Mouse (Mus musculus) liver, embryonic 14.5 days (tissue): ENCODE data around the gene Gper1.

Experiments
- CTCF ChIP-seq: IDR thresholded peaks from 2 replicates; pipeline ENCODE4 v1.5.1; 2016; ENCODE audit warnings: antibody characterized with exemption, low read depth, control low read depth
- EP300 ChIP-seq: IDR thresholded peaks from 2 replicates; pipeline ENCODE4 v1.6.1; 2016; ENCODE audit warnings: antibody characterized with exemption, low read depth

DNA sequence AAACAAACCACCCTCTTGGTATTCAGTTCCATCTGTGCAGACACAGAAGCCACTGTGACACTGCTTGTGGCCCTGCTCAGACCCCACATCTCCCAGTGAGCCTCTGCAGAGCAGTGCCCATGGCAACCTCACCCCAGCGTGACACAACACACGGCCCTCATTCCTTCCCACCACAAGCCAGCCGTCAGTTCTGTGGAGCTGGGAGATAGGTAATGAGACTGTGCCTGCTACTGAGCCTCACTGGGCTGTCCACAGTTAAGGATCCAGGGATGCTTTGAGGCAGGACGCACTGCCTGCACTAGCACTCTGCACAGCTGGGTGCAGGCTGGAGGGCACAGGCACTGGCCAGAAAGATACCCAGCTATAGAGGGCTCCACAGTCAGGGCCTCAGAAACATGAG, 27.0 kb downstream of the Gper1 start:
- no peak for TF ChIP-seq CTCF
- no peak for TF ChIP-seq EP300
